Mouse (Mus musculus) B cell, adult 2 months (primary cell): Measurements from ENCODE around the gene Igf2bp3.
"Not testable (repeated sequence)": the region's sequence is repeated elsewhere in the genome, so short reads cannot be mapped to it uniquely, and the experiment has no call there.

Experiments
- DNase-seq, 2 experiments: peaks; one replicate each; pipeline ENCODE4 v3.0.0; 2022

Igf2bp3 gene

DNA sequence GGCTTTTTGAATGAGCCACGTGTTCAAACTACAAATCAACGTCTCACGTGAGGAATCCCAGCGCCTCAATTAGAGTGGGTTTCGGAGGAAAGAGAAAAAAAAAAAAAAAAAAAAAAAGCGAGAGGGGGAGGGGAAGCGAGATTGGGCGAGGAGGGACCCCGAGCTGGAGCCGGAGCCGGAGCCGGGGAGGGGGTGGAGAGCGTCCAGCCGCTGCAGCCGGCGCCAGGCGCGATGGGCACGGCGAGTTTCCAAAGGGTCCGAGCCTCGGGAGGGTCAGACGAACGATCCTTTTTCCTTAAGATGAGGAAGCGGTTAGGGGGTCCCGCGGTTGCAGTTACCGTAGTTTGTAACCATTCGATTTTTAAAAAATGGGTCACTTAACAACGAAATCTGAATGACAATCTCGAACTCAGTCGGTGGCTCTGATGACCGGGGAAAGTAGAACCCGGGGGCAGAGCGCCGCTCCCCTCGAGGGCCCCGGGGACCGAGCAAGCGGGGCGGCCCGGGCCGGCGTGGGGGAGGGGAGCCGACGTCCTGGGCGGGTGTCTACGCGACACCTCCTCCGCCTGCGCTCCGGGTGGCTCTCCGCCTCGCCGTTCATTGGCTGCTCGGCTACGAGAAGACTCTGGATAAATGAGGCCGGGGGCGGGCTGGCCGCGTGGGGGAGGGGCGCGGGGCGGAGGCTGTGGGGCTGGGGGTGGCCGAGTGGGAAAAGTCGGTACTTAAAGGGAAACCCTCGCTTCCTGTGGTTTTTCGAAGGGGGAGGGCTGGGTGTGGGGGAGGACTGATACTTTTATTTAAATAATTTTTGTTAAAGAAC lies at the start of gene Igf2bp3:
Gene Igf2bp3 (minus strand): TSS at position 30 of the 820 bp plus-strand sequence.
- DNase-seq, result peak; percentile 67 to 71

DNA sequence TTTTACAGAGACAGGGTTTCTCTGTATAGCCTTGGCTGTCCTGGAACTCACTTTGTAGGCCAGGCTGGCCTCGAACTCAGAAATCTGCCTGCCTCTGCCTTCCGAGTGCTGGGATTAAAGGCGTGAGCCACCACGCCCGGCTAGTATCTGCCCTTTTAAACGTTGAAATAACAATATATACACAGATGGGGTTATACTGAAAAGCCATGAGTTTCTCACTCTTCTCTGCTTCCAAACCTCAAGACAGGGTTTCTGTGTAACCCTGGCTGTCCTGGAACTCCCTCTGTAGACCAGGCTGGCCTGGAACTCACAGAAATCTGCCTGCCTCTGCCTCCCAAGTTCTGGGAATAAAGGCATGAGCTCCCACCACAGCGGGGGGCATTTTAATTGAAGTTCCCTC lies 49.7 kb upstream of the Igf2bp3 start:
- DNase-seq, result not testable (repeated sequence)

DNA sequence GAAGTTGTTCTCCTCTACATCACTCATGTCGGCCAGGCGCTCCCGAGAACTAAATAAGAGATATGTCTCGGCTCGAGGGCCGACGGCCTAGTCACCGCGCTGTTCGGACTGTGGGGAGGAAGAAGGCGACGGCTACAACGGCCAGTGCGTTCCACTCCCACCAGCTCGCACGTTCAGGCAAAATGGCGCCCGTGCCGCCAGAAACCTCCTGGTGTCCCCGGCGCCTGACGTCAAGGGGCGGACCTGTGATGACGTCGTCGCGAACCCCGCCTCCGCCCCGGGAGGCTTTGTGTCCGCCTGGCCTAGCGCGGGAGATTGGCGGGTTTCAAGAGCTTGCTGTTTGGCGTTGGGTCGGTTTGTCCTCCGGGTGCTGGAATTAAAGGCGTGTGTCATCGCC lies 49.1 kb upstream of the Igf2bp3 start, which contains the start of gene Tra2a:
Gene Tra2a (minus strand): TSS at position 187 of the 397 bp plus-strand sequence.
- peak; percentile 99 for DNase-seq

DNA sequence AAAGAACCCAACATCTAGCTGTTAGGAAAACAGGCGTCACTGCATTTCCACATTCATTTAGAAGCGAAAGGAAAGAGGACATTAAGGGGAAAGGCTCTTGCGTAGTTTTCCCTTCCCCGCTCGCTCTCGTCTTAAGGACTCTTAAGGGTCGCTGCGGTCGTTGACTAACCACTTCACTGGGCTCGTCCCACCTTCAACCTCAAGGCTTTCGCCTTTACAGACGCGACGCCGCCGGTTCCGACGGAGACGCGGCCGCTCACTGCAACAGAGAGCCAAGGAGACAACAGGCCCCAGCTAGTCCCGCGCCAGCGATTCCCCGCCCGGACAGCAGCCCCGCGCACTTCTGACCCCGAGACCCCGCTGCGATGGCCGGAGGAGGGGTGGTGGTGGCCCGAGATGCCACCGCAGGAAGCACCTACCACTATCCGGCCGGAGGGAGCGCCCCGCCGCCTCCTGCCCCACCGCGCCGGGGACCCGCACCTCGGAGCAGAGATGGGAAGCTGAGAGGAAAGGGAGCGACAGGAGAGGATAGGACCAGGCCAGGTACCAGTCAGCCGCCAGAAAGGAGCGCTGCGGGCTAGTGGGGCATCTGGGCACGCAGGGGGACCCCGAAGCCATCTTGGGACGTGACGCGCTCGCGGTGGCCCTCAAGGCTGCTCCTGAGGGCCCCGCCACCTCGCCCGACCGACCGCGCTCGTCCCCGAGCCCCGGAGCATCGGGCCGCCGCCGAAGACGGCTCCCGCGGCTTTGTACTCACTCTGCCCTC lies 48.5 kb upstream of the Igf2bp3 start:
- no peak for DNase-seq

DNA sequence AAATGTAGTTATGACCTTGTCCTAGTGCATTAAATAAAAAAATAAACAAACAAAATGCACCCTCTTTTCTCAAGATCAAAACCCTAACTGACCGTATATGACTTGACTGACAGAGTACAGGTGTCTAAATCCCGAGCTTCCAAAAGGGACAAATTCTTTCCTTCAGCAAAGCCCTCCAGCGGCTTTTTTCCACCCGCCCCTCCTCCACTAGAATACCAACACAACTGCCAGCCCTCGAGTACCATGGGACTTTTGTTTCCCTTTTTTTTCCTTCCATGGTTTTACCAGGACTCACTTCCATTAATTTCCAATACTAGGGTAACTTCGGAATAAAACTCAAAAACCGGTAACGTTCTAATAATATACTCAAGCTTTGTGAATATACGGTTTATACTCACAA lies 47.7 kb upstream of the Igf2bp3 start:
- no peak for DNase-seq

DNA sequence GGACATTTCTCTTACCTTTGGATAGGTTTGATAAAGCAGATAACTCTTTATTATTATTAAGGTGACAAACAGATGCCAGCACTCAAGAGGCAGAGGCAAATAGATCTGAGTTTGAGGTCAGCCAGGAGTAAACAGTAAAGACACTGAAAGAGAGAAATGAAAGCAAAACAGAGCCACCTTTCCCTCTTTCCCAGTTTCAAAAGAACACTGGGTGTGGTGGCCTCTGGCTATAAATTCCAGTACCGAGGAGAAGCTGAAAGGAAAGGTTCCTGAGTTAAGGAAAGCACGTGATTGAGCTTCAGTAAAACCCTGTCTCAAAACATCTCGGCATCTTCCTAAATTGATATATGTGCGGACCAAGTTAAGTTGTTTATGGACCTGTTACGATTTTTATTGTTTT lies 45.0 kb upstream of the Igf2bp3 start:
- no peak for DNase-seq

DNA sequence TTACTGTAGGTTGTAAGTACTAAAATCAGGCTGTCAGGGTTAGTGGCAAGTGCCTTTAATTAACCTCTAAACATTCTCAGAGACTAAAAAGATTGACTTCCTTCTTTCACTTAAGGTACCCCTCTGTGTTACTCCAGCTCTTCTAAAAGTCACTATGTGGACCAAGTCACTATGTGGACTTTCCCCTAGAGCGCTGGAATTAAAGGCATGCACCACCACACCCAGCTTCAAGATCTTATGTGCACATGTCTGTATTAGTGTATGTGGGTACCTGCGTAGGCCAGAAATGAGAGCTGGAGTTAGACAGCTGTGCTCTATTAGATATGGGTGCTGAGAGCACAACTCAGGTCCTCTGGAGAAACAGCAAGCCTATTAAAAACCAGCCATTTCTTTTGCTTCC lies 43.1 kb upstream of the Igf2bp3 start:
- no peak for DNase-seq

DNA sequence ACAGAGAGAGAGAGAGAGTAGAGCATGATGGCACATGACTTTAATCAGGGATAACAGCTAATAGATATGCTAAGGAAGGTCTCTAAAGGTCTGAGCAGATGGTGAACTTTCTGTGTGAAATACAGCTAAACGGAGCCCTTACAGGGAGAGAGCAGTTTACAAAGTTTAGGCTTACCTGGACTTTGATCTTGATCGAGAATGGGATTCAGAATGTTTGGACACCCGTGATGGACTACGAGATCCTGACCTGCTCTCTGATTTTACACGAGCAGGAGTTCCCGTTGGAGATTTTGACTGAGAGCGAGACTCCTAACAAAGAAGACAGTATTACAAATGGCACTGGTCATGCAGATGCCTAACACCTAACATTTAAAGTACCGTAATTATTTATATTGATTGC lies 37.5 kb upstream of the Igf2bp3 start:
- no peak for DNase-seq

DNA sequence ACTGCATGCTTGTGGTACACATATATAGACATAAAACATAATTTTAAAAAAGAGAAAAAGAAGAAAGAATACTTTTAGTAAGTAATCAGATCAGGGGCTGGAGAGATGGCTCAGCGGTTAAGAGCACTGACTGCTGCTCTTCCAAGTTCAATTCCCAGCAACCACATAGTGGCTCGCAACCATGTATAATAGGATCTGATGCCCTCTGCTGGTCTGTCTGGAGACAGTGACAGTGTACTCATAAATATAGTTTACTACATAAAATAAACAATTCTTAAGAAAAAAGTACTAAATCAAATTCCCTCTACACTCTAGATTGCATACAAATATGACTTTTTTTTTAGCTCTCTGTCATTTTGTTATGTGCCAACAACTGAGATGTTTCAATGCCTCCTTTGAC lies 36.4 kb upstream of the Igf2bp3 start:
- no peak for DNase-seq

DNA sequence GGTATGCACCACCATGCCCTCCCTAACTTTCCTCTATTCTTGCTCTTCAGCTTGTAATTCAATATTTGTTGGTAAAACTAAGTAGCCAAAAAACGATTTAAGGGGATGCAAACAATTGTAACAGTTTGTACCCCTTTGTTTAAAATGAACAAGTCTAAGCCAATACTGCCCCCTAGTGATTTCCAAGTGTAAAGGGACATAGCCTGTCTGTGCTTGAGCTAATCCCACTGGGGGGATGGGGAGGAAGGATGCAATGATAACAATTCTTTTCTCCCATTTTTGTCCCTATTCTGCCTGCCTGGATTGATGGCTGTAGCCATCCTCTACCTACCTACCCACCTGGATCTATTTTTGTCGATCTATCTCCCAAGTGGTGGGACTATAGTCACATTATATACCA lies 32.5 kb upstream of the Igf2bp3 start:
- DNase-seq, result no peak

DNA sequence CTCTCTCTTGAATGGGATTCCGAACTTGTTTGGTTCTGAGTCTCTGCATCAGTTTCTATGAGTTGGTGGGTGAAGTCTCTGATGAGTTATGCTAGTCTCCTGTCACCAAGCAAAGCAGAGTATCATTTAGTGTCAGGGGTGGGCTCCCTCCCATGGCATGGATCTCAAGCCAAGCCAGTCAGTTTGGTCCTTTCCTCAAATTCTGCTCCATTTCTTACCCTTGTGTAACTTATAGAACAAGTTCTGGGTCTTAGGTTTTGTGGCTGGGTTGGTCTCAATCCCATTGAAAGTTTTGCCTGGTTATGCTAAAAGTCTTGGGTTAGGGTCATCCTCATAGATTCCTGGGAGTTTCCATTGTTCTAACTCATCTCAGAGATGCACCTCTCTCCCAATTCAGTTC lies 27.6 kb upstream of the Igf2bp3 start:
- DNase-seq, result no peak

DNA sequence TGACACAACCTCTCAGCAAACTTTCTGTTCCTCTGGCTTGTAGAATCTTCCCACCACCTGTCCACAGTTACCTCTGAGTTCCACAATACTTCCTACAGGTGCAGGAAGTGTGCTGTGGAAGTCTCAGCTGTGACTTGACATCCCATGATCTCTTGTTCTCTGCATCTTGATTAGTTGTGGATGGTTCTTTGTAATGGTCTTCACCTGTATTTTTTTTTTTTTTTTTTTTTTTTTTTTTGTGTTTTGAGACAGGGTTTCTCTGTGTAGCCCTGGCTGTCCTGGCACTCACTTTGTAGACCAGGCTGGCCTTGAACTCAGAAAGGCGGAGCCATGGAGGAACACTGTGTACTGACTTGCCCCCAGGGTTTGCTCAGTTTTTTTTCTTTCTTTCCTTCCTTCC lies 26.8 kb upstream of the Igf2bp3 start:
- no peak for DNase-seq

DNA sequence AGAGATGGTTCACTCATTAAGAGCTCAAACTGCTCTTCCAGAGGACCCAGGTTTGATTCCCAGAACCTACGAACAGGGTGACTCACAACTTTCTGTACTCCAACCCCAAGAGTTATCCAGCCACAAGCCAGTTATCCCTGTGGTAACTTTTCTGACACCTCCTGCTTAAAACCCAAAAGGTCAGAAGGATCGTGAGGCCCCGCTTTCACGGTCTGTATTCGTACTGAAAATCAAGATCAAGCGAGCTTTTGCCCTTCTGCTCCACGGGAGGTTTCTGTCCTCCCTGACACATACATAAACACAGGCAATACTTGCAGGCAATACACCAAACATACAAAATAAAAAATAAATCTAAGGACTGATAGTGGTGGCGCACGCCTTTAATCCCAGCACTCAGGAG lies 21.6 kb upstream of the Igf2bp3 start:
- peak; percentile 100 for DNase-seq

DNA sequence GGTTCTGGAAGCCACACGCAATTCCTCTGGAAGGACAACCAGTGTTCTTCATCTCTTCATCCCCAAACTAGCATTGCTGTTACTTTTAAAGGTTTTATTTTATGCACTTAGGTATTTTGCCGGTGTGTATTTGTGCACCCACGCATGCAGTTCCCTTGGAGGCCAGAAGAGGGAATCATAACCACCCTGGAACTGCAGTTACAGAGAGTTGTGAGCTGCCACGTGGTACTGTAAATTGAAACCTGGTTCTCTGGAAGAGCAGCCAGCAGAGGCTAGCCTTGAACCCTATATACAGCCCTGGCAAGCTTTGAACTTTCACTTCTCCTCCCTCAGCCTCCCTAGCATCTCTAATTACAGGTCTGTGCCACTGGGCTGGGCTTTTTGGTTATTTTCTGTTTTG lies 18.6 kb upstream of the Igf2bp3 start:
- peak in 1 of 2 experiments; percentile 44 for DNase-seq

DNA sequence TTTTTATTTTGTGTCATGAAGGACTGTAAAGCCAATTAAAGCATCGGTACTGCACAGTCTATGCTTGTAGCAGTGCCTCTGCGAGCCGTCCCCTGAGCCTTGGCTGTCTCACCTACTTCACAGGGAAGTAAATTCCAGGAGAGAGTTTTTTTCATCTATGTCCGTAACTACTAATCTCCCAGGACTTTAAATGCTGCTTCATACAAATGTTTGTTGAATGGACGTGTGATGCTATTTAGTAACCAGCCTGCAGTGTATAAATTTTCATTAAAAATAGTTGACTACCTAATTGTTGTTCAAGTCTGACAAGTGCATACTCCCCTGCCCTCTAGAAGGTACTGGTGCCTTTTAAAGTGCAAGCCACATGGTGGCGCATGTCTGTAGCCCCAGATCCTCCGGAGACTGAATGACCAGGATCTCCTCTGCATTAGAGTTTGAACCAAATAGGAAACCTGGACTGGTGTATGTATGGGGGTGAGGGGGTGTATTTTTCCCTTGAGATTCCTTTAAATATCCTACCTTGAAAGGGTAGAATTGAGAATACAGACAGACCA lies 13.4 kb upstream of the Igf2bp3 start:
- DNase-seq, result peak; percentile 54 to 57

DNA sequence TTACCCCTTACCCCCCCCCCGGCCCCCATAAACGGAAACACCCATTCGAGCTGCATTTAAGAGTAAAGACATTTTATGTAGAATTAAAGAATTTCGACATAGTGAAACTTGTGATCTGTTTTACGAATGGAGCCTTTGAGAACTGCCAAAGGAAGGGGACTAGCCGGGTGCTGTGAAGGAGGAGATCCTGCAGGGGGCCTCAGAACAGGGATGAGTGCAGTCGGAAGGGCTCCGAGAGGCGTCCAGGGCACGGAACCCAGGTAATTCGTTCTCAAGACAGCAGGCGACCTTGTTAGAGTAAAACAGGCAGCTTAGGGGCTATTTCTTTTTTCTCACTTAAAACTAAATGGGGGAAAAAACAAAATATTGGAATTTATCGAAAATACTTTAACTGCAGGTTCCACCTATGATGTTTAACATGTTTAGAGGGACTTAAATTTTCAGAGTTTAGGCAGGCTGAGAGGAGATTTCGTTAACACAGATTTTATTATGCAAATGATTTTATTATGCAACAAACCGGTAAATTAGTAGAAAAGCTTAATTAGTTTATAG lies 12.5 kb upstream of the Igf2bp3 start:
- peak; percentile 65 to 66 for DNase-seq

DNA sequence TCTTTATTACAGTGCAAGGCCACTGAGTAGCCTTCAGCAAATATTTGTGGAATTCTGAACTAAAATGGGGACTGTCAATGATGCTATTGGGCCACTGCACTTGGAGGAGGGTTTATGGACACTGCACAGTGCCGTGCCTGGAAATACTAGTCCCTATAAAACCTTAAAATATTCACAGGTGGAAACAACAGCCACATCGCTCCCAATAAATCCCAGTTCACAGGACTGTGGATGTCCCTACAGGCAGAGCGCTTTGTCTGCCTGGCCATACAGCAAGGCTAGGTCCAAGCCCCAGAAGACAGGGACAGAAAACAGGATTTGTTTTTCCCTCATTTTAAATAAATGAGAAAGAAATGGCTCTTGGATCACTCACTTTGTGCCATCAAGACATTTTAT lies 11.0 kb upstream of the Igf2bp3 start:
- DNase-seq, result no peak

DNA sequence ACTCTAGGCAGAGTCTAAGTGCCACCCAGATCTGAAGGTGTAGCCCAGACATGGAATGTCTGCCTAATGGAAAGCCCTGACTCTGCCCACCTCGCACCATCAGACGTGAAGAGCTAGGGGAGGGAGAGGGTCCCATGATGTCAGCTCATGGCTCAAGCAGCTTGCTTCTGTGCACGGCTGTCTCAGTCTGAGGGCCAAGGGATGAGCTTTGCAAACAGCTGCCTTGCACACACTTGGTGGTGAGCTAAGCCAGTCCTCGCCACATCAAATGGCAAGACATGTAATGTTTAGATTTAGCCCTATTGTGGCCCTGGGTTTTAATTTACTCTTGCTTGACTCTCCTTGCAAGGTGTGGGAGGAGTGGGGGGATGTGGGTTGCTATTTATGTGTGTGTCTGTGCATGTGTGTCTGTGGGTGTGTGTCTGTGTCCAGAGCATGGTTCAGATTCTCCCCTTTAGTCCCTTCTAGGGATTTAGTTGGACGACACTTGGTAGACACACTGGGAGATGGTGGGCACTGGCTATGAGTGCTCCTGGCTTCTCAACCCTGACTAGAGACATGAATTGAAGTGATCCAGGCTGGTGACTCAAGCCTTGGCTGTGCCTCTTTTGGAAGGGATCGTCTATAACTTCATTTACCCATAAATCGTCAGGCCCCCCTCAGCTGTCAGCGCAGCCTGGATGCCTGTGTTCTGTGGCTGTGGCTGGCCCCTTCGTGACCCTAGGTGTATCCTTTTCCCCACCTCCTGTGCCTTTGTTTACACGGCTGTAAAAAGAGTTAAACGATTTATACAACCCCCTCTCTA lies 10.4 kb upstream of the Igf2bp3 start:
- no peak for DNase-seq

DNA sequence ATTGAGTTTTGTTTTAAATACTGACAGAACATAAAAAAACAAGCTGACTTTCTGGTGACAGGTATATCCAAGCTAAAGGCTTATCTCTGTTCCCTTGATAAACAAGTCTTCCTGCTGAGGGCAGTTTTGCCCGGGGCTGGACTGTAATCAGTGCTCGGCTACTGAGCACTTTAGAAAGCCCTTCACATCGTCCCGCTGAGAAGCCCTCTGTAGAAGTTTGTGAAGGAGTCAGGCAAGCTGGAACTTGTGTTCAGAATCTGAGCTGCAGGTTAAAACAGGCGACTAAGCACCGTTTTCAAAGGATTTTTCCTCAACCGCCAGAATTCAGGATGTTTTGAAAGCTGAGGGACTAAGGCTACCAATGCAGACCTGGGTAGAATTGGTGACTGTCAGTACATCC lies 7.1 kb upstream of the Igf2bp3 start:
- DNase-seq, result no peak

DNA sequence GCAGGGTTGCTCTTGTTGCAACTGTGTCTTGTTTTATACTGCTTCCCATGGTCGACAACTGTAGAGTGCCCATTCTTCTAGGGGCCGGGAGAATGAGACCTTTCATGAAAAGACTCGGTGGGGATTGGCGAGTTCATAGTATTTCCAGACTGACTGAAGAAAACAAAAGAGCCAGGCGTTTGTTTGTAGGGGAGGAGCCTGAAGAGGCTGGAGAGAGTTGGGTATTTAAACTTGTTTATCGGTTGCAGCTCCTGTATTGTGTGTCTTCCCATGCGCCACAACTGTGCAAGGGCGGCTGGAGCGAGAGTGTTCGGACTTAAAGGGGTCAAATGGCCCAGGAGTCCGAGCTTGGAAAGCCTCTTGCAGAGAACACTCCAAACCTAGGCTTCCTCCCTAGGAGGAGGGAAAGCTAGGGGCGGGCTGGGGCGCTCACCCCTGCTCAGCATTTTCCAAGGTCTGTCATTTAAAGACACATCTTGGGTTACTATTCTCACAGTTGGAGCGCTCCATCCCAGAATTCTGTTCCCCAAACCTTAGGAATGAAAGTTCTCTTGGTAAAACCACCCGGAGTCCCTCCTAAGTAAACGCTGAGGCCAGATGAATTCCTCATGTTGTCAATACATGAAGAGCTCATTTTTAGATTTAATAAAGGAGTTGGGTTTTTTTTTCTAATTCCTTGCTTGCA lies 5.3 kb upstream of the Igf2bp3 start:
- DNase-seq, result no peak

DNA sequence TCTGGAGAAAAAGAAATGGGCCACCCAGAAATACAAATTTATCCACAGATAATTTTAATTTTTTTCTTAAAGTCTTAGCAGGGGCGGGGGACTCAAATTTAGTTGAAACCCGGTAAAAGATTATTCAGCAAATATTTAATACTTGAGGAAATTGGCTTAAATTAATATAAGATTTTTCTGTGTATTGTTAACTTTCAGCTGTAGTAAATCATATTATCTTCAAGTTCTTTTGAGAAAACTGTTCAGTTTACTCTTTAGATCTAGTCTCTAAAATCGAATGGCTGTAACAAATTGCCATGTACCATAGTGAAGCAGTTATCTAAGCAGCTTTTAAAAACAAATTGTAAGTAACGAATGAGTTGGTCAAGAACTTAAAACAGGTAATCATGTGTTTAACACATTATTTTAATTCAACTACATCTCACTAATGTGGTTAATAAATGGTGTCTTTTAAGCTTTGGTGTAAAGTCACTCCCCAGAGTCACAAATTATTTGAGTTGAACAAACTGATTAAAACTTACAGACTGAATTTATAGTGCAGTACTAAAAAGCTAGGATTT lies 4.3 kb upstream of the Igf2bp3 start:
- DNase-seq, result no peak

DNA sequence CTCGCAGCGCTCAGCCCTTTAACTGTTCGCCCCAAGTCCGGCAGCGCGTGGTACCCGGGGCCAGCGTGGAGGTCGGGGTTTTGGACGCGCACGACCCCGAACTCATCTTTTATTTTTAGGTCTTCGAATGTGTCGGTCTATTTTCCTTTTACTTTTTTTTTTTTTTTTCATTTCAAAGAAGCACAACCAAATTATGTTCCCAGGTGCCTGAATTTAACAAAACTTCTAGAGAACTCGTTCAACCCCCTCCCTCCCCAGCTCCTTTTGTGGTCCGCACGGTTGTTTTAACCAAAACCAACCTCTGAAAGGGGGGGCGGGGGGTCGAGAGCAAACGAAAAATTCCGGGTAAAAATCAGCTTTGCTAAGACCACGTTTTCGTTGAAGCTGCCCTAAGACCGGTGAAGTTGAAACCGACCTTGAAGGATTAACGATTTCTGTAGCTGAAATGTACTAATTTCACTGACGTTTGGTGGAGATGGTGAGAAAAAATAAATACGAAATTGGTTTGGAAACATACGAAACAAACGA lies 3.6 kb upstream of the Igf2bp3 start:
- DNase-seq, result no peak
